Mouse (Mus musculus) cerebellum, postnatal 14 days (tissue): ENCODE measurements around the gene Tbc1d9b.

Experiments used
- DNase-seq, 2 experiments: peaks; one replicate each; pipeline ENCODE4 v3.0.0; 2021; ENCODE audit warnings: mixed read lengths in 2 of 2

The Tbc1d9b gene

DNA sequence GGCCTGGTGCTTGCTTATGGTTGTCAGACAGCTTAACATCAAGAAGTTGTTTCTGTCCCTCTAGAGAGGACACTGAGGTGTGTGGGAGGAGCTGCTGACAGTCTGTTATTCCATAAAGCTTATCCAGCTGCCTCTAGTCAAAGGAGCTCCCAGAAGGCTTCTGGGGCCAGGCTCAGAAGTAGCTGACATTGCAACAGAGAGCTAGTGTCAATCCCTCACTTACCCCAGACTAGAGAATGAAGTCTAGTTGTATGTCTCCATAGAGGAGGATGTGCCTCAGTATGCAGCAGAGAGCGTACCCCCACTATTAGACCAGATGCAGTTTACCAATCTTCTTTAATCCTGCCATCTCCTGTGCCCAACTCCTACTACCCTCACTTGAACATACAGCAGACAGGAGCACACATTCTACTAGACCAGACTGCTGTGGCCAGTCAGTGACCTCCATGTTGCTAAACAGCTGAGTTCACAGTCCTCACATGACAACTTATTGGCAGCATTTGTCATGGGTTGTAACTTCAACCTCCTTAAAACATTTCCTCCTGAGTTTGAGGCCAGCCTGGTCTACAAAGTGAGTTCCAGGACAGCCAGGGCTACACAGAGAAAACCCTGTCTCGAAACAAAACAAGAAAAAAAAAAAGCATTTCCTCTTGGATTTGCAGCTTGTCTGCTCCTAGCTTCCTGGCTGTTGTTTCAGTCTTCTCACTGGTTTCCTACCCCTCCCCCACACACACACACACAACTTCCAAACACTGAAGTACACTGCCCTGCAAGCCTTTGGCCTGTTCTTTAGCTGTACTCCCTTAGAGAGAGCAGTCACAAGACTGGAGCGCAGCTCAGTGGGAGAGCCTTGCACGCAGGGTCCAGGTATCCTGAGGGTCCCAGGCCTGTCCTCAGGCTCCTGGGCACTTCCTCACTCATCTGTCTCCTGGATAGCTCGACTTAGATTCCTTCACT is 47.6 kb downstream of the Tbc1d9b start:
- DNase-seq: no peak

DNA sequence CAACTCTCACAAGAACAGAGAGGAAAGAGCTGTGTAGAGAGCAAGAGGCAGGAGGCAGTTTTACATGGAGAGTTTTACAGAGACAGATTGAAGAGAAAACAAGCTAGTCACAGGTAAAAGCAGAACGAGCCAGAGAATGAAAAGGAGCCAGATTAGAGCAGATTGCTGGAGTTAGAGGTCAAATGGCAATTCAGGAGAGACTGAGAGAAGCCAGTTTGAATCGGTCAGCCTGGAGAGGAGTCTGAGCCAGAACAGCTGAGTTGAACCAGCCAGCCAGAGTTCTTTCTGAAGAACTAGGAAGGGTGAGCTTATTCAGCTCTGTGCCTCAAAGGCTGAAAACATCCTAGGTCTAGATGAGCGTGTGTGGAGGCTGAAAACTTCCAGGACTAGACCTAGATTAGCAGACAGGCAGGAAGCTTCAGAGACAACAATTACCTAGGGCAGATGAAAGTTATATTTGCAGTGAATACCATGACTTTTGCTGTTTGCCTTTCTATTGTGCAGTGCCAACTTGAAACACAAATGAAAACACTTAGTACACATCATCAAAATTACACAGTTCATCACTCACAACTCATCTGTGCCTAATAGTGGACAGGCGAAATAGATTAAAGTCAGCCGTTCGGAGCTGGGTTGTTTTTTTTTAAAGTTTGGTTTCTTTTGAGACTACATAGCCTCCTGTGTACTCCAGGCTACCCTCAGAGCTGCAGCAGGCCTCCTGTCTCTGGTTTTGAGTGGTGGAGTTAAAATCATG is 49.5 kb downstream of the Tbc1d9b start:
- no peak for DNase-seq

DNA sequence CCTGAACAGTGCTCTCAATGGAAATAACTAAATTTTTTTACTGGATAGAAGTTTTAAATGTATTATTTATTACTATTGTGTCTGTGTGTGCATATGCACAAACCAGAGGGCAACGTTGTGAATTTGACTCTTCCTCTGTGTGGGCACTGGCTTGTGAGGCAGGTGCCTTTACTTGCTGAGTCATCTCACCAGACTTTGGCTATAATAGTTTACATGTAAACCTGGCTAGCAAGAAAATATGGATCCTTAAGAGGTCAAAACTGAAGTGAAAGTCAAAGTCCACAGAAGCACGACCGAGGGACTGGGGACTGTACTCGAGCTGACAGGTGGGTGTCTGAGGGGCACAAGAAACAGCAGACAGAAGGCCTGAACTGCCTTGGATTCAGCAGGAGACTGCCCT is 51.5 kb downstream of the Tbc1d9b start:
- DNase-seq: no peak

DNA sequence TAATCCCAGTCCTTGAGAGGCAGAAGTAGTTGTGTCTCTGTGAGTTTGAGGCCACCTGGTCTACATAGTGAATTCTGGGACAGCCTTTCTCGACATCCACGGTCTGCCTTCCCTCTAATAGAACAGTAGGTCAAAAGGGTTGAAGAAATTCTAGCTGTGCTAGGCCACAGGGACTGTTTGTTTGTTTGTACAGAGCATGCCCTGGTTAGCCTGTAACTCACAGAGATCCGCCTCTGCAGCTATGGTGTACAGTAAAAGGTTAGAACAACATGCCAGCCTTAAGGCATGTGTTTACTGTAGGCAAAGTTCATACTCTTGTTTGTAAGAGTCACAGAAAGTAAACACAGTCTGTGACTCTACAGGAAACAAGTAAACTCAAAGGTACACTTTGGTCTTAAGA is 53.6 kb downstream of the Tbc1d9b start:
- DNase-seq: no peak

DNA sequence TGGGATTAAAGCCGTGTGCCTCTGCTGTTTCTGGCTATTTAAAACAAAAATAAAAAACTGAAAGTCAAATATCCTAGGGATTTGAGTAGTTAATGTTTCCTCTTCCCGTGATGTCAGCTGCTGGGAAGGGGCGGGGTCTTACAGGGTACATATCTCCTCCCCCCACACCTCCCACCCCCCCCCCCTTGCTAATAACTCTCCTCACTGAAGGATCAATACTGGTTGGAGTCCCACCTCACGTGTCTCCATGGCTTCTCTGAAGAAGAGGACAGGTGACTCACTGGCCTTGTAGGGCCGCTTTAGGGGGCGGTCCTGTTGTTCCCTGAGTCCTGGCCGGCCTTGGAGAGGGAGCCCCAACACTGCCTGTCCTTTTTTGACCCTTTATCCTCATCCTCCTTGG is 57.5 kb downstream of the Tbc1d9b start:
- no peak for DNase-seq

DNA sequence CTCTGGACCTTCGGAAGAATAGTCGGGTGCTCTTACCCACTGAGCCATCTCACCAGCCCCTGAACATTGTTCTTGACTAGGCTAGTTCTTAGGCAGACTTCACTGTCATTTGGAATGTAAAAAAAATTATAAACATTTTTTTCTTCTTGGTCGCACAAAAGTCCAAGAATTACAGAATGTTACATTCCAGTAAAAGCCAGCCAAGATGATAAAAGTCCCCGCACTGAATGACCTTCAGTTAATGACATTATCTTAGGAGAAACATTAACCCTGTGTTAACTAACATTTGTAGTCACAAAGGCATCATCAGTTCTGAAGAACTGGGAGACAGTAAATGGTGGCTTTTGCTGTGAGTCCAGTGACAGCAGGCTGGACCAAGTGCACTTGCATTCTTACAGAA is 59.2 kb downstream of the Tbc1d9b start:
- DNase-seq: no peak

DNA sequence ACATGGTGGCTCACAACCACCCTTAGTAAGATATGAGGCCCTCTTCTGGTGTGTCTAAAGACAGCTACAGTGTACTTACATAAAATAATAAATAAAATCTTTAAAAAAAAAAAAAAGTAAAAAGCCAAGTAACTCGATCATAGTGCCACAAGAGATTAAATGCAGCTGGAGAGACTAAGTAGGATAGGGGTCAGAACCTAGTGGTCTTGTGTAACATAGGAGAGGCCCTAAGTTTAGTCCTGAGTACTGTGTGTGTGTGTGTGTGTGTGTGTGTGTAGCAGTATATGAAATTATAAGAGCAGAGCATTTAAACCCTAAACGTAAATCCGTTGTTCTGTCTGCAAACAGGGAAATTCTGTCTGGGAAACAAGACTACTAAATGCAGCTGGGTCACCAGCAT is 61.1 kb downstream of the Tbc1d9b start:
- DNase-seq: no peak

DNA sequence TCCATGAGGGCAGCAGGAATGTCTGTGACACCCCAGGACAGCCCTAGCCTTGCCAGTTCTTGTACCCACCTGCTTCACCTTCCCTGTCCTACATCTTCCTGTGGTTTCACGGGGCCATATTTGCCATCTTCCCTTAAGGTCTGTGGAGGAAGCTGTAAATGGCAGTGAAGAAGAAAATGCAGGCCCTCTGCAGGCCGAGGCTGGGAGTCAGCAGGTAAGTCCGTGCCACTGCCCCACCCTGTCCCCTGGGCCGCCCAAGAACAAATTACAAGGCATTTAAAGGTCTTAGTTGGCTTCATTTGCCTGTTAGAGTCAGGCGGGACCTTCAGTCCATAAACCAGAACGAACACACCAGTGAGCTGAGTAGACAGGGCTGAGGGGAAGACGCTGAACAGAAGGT is 62.9 kb downstream of the Tbc1d9b start:
- no peak for DNase-seq

DNA sequence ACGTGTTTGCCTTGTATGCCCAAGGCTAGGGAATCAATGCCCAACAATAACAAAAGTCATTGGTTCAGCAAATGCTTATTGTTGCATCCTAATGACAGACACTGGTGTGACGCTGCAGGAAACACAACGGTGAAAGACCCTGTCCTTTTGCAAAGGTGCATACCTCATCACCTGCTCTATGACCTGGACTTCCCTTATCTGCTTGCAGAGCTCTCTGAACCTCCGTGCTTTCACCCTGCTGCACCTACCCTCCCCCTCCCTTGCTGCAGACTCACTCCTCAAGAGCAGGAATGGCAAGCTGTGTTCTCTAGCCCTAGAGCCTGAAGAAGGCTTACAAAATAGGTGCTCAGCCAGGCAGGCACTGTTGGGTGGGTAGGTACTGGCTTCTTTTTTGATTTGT is 63.6 kb downstream of the Tbc1d9b start:
- no peak for DNase-seq

DNA sequence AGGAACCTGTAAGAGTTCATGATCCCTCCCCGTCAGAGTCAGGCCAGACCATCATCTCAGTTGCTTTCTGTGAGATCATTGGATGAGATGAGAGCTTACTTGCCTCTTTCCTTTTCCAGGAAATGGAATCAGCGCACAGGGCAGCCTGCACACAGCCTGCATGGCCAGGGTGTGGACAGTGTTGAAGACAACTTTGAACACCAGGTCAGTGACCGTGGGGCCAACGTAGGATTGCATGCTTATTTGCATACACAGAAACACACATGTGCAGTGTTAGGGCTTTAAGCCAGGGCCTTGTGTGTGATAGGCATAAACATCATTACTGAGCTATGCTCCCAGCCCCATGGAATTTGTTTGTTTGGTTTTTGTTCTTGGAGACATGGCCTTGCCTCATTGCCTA is 66.3 kb downstream of the Tbc1d9b start:
- DNase-seq: no peak

DNA sequence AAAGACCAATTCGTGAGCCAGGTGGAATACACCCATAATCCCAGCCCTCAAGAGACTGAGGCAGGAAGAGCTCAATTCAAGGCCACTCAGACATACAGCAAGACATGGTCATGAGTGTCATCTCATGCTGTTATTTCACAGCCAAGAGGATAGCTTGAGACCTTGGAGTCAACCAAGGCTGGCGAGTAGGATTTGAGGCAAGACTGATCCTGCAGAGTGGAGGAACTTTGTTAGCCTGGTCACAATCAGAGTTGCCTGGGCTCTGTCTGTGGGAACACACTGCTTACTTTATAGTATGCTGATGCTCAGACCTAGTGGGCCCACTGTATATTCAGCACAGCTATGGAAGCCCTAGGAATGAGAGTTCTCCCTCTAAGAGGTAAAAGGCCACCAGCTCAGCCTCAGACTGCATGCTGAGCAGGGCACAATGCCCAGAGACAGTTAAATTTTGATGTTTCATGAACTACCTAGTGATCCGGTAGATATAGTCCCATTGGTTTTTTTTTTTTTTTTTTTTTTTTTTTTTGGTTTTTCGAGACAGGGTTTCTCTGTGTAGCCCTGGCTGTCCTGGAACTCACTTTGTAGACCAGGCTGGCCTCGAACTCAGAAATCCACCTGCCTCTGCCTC is 67.1 kb downstream of the Tbc1d9b start:
- no peak for DNase-seq

DNA sequence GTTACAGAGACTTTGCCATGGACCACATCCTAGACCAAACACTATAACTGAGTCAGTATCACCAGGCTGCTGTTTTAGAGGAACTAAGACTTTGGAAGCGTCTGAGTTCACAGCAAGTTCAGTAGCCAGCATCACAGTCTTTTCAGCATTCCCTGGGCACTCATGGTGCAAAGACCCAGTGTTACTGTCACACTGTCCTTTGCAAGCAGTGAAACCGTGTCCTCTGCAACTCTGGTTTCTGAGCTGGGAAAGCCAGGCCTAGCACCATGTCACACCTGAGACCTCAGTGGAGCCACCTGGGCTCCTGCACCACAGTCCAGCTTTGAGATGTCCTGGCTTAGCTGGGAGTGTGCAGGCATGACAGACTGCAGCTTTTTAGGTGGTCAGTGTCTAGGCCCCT is 67.7 kb downstream of the Tbc1d9b start:
- DNase-seq: no peak

DNA sequence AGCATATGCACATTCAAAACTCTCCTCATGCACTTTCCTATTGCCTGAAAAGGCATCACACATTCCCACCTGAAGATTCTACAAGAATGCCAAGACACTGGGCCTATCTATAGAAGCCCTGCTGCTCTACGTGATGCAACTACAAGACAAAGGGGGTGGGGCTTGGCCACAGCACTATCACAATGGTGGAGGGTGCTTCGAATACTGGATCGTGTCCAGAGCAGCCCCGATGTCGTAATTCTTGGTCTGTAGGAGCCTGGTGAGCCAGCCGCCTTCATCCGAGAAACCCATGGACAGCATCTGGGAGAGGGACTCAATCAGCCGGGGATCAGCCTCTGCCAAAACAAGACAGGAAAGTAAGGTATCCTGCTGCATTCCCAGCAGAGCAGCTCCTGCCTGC is 69.4 kb downstream of the Tbc1d9b start:
- DNase-seq: no peak

DNA sequence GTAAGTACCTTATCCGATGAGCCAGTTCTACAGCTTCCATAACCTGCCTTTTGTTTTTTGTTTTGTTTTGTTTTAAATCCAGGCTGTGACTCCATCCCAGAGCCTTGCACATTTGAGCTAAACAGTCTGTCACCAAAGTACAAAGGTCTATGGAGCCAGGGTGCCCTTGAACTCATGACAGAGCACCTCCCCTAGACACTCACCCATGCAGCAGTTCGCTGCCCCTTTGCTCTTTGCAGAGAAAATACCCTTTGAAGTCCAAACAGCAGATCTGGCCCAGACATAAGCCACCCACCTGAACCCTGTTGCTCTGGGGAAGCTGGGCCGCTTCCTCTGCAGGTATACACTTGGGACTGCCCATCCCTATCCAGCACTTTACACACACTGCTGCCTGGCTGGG is 70.4 kb downstream of the Tbc1d9b start:
- DNase-seq: no peak

DNA sequence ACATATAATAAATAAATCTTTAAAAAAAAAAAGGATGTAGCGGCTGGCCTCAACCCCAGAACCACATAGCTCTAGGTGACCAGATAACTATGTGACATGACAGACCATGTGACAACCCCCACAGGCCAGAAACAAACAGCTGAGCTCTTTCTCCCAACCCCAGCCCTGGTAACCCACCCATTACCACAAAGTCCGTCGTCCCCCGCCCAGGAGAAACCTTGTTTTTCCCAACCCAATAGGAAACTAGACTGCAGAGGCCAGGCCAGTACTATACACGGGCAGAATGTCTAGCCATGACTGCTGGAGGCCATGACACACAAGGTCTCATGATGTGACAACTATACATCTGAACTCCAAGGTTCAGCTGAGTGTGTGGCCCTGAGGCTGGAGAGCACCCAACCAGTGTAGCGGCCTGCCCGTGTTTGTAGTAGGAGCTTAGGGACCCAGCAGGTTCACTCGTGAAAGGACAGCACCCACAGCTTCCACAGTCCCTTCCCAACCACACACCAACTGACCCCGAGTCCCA is 72.2 kb downstream of the Tbc1d9b start:
- no peak for DNase-seq

DNA sequence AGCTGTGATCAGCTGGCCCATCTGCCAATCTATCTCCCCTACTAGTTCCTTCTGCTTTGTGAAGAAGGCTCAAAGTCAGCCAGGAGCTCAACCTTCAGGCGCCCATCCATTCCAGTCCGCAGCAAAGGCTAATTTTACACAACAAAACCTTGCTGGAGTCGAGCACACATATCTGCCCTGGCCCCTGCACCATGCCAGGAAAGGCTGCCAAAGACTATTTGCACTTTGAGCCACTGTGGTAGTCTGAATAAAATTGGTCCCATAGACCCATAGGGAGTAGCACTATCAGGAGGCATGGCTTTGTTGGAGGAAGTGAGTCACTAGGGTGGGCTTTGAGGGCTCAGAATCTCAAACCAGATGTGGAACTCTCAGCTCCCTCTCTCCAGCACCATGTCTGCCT is 74.2 kb downstream of the Tbc1d9b start:
- DNase-seq: no peak

DNA sequence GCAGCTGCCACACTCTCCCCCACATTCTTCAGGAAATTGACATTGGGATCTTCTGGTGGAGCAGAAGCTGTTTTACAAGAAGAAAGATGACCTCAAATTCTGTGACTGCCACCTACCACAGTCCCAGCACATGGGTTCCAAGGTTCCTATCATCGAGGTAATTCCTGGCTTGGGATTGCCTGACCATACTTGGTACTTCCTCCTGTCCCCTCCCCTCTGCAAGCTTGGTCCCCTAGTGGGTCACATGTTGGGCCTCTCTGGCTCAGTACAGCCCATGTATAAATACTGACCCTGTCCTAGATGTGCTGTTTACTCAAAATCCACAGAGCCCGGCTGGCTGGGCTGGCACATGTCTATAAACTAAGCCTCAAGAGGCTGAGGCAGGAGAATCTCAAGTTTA is 74.8 kb downstream of the Tbc1d9b start:
- DNase-seq: no peak

DNA sequence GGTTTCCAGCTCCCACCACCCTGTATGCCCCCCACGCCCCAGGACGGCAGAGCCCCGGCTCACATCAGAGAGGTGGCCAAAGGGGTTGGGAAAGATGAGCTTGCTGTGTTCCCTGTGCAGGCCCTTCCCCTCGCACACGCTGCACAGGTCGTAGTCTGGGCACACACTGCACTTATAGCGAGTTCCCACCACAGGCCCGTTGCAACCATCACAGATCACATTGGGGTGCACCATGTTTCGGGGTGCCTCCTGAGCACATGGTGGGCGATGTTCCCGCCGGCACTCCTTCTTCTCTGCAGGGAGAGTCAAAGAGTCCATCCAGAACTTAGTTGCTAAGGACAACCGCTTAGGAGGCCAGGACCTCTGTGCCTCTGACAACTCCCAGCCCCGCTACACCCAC is 76.1 kb downstream of the Tbc1d9b start:
- DNase-seq: no peak

DNA sequence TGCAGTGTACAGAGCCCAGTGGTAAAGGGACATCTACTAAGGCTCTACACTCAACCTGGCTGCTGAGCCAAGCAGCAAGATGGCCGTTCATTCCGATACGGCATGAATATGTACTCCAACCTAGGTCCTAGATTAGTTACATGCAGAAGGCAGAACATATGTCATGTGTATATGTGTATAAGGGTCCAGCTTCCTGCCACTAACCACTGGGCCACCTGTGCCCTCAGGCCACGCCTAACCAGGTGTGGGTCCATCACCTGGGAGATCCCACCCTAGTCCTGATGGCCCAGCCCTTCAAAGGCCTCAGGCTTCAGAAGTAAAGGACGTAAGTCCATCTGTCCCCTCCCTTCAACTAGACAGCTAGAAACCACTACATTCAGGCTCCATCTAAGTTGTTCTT is 76.8 kb downstream of the Tbc1d9b start:
- DNase-seq: no peak

DNA sequence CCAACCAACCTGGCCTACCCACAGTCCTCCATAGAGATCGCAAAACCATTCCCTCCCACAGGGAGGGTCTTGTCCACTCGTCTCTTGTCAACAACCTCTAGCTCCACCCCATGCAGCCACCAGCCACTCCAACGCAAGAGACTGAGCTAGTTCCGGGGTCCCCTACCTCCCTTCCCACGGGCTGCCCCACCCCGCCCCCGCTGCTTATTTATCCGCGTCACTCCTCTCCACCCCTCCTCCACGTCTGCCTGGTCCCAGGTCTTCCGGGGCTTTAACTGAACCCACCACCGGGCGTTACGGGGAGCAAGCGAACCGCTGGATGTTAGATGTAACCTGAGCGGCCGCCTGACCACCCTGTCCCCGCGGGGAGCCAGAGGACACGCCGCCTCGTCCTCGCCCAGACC is 78.9 kb downstream of the Tbc1d9b start:
- peak; percentile 95 to 98 for DNase-seq

DNA sequence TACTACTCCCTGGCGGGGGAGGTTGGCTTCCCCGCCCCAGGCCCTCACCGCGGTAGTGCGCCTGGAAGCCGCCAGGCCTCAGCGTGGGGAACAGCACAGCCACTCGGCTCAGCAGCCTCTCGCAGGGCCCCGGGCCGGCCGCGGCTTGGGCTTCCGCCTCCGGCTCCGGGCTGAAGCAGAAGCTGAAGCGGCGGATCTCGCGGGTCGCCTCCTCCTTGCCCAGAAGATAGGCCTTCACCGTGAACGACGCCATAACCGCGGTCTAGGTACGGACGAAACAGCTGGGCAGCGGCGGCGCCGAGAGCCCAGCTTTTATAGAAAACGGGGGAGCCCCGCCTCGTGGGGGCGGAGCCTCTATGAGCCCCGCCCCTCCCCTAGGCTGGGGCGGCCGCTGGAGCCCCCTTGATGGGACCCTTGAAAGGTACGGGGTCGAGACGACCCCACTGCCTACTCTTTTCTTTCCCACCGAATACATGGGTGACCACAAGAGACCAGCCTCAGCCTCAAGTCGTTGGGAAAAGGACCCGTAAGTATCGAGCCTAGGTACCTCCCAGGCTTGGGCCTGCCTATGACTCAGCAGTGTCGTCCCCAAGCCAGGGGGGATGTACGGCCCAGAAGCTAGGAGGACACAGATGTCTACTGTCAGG is 79.4 kb downstream of the Tbc1d9b start, which contains the start of the genes Sqstm1 and Mgat4b:
TSS of gene Sqstm1 (minus strand) at position 323 of the 647 bp plus-strand sequence.
TSS of gene Mgat4b (plus strand) at position 386 of the 647 bp plus-strand sequence.
- peak; percentile 84 to 86 for DNase-seq

DNA sequence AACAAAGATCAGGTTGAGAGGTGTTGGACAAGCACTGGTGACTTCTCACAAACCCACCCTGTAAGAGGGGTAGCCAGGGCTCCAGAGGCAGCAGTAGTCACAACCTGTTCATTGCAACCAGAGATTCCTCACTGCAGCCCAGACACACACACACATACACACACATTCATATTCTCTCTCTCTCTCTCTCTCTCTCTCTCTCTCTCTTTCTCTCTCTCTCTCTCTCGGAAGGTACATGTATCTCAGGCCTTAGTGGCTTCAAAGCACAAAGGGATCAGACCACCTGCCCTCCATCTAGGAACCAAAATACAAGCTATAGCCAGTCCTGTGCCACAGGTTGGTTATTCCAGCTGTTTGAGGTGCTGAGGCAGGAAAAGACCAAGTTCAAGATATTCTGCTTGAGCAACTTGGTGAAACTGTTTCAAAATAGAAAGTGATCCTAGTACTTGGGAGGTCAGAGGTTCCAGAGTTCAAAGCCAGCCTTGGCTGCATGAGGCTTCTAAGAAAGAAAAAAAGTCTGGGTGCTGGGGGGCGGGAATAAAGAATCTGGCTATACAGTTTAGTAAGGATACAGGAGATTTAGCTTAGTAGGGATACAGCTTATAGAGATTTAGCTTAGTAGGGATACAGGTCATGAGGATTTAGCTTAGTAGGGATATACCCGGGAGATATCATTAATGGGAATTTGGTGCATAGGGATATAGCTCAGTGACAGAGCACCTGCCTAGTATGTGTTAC is 80.3 kb downstream of the Tbc1d9b start:
- DNase-seq: no peak
